Mouse (Mus musculus): Measurements from ENCODE around the gene Agpat3.

Agpat3 gene

DNA sequence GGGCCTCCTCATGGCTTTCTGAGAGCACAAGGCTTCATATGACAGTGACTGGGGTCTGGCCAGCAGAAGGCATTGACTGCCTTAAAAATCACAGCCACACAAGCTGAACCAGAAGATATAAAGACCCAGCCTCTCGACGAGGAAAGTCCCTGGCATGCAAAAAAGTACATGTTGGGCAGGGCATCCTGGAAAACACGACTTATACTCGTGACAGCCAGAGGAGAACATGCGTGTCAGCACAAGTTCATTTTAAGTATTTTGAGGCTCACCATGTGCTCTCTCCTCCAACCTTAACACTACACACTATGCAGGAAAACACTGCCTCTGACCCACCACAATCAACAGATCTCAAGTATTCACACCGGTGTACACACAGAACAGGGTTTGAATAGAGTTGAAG, 128.2 kb downstream of the Agpat3 start:
- no peak for DNase-seq (ENCODE audit: low read depth in 1 of 2, low spot score in 2 of 2)

DNA sequence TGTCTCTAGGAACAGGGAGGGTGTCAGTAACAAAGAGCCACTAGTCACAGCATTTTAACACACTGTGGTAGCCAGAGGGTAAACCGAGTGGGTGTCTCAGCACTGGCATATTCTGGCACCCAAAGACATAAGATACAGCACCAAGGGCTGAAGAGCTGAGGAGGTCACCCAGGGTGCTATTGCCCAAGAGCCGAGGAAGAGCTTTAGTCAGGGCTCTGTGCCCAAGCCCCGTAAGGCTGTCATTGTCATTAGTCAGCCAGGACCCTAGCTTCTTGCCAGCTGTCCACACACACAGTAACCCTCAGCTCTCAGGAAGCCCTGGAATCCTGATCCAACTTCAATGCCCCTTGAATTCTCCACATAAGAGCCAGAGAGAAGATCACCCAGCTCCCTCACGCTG, 129.4 kb downstream of the Agpat3 start:
- DNase-seq (ENCODE audit: low read depth in 1 of 2, low spot score in 2 of 2): no peak

DNA sequence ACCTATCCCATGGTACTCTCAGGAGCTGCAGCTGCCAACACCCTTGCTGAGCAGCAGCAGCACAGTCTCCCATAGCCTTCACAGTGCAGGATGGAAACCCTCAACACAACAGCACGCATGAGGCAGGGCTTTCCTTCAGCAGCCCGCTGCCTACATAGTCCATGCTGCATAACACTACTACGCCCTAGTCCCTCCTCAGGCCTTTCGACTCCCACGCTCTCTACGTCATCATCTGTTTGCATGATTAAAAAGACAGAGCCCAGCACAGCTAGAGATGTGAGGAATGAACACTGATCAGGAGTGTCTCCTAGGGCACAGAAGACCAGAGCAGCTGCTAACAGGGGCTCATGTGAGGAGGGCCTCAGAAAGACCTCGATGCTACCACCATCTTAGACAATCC, 131.0 kb downstream of the Agpat3 start:
- no peak for DNase-seq (ENCODE audit: low read depth in 1 of 2, low spot score in 2 of 2)

GRCm38 (mm10) chr10:78219528-78219927, 132.8 kb downstream of the Agpat3 start:
- no peak for DNase-seq (ENCODE audit: low read depth in 1 of 2, low spot score in 2 of 2)
